Mouse (Mus musculus) kidney, adult 2 months (tissue): ENCODE data around the gene Ift172.

Source experiments
- CTCF ChIP-seq: fragments of 200-500 bp; conservative IDR thresholded peaks from 2 replicates; pipeline ENCODE4 v1.5.1; 2011; ENCODE audit warnings: low read depth, mild to moderate bottlenecking, control low read depth, low read length, moderate library complexity, mixed read lengths; ENCODE audit not compliant: insufficient read depth, insufficient read length
- POLR2A ChIP-seq: fragments of 200-500 bp; IDR thresholded peaks from one replicate; pipeline ENCODE4 v1.6.1; 2011; ENCODE audit warnings: low read depth, low read length, control low read depth

GRCm38 (mm10) chr5:31266101-31266500, 24.8 kb downstream of the Ift172 start:
- TF ChIP-seq CTCF (no peak), POLR2A (no peak)
